In genomic region chr15:87940837-87941236, GRCm38 (mm10) we compare ENCODE assay signal across 8 mouse cellular contexts.
DNase-seq lines count a peak whose midpoint lies in the region; TF ChIP-seq lines count a peak whose summit lies in the region.
"Had no signal": no experiment of that assay in that cellular context is flagged by ENCODE, and none has a peak within 500 bp of the region (broad histone marks: within the 10 kb centered on the region; RNA-seq: fewer than 3 reads in every experiment).

No protein-coding gene starts in this region.

- peak; percentile 23; the same call in 1 of the 2 replicates for TF ChIP-seq CTCF in lung, adult 2 months (IDR thresholded peaks at IDR 0.05; ENCODE audit: insufficient read depth, low read length)

- no peak overlapping the region for H3K4me3 ChIP-seq in lung, adult 2 months (replicated peaks; ENCODE audit: extremely low read depth, low read depth, low read length)
- H3K4me3 ChIP-seq: stomach, embryonic 15.5 days had no signal

- DNase-seq in lung, adult 2 months, result no peak
- no peak for DNase-seq in lung, adult 18-20 months
- DNase-seq in adrenal gland, postnatal 14 days, result peak; percentile 73
- peak; percentile 67 to 76 for DNase-seq in cerebellum, postnatal 36 days
- DNase-seq in layer of hippocampus, postnatal 10 days (ENCODE audit: low spot score in 2 of 2), result peak; percentile 51 to 62
- peak; percentile 68 for DNase-seq in right cerebral cortex, postnatal 4 days
- DNase-seq in thymus, postnatal 36 days, result no peak

- TF ChIP-seq POLR2A in lung, adult 2 months (IDR thresholded peaks at IDR 0.05; ENCODE audit: borderline replicate concordance, extremely low read depth, low read depth, low read length), result no peak

- WGBS in lung, adult 2 months, result 48% methylated on average over 3 of the region's 3 CpGs

- no peaks in the 10 kb centered on the region for H3K4me1 ChIP-seq in lung, adult 2 months (ENCODE audit: control insufficient read depth, insufficient read depth, low read length)
- H3K4me1 ChIP-seq: stomach, embryonic 15.5 days had no signal

Comparison
In these comparisons a context has a peak if more than half of its experiments do, and no peak if none do; other contexts are left out.
1. DNase-seq: peak in adrenal gland, postnatal 14 days (single experiment), cerebellum, postnatal 36 days (2 of 2), layer of hippocampus, postnatal 10 days (2 of 2) and right cerebral cortex, postnatal 4 days (single experiment); none in lung, adult 2 months (single experiment), lung, adult 18-20 months (0 of 2) and thymus, postnatal 36 days (0 of 2).